Mouse (Mus musculus) CH12.LX (cell line): Measurements from ENCODE around the gene Ext2. TPM values are rescaled to one million over a fixed set of nuclear protein-coding genes. Genes with fewer than 3 reads are reported as not detected.

Experiments used
- DNase-seq: peaks from one replicate; pipeline ENCODE4 v3.0.0-alpha.2; 2013; ENCODE audit errors: extremely low read depth
- H3K27ac ChIP-seq: 2 replicates; pipeline ENCODE4 v1.5.1; 2012; ENCODE audit warnings: low read depth, mild to moderate bottlenecking, control low read depth, moderate library complexity; ENCODE audit not compliant: insufficient read depth
- H3K27me3 ChIP-seq: replicated peaks from 2 replicates; pipeline ENCODE3; 2012; ENCODE audit warnings: inconsistent platforms
- H3K36me3 ChIP-seq, 2 experiments: replicated peaks in 1 of 2; 2 replicates each; pipeline versions ENCODE3 to v1.6.1; 2012; ENCODE audit warnings: inconsistent platforms in 1 of 2, low read length in 1 of 2, mild to moderate bottlenecking in 1 of 2, mixed read lengths in 1 of 2, moderate library complexity in 1 of 2; ENCODE audit not compliant: control insufficient read depth in 1 of 2, insufficient read depth in 1 of 2
- H3K4me1 ChIP-seq, 2 experiments: 2 replicates each; pipeline ENCODE4 v1.6.1; 2012; ENCODE audit warnings: inconsistent platforms in 1 of 2, moderate library complexity in 1 of 2; ENCODE audit not compliant: insufficient read depth in 2 of 2, control insufficient read depth in 1 of 2
- H3K4me2 ChIP-seq: 2 replicates; pipeline ENCODE4 v1.6.1; 2012; ENCODE audit warnings: low read depth, mild to moderate bottlenecking, control low read depth; ENCODE audit not compliant: poor library complexity, insufficient read depth, severe bottlenecking
- H3K4me3 ChIP-seq, 3 experiments: fragments of 150-350 bp in 1 of 3; sonication (generic) in 1 of 3; replicated peaks in 1 of 3; 2 replicates each; pipeline versions ENCODE3 to v1.5.1; 2011 to 2012; ENCODE audit warnings: low read depth in 2 of 3, low read length in 2 of 3, mild to moderate bottlenecking in 2 of 3, moderate library complexity in 2 of 3, control low read depth in 1 of 3, improper control_type of control experiment in 1 of 3, inconsistent platforms in 1 of 3, mixed read lengths in 1 of 3; ENCODE audit not compliant: poor library complexity in 1 of 3
- H3K79me2 ChIP-seq: replicated peaks from 2 replicates; pipeline ENCODE4 v1.6.1; 2012; ENCODE audit warnings: mild to moderate bottlenecking, moderate library complexity; ENCODE audit not compliant: control insufficient read depth, poor library complexity, insufficient read depth, severe bottlenecking; ENCODE audit errors: extremely low read depth
- H3K9ac ChIP-seq: 2 replicates; pipeline ENCODE4 v1.6.1; 2012; ENCODE audit warnings: low read depth, mild to moderate bottlenecking, control low read depth, moderate library complexity; ENCODE audit not compliant: insufficient read depth
- H3K9me3 ChIP-seq: replicated peaks from 2 replicates; pipeline ENCODE3; 2012; ENCODE audit warnings: low read length, inconsistent platforms, mixed read lengths
- BHLHE40 ChIP-seq: IDR thresholded peaks from 2 replicates; pipeline ENCODE4 v1.6.1; 2011; ENCODE audit warnings: mild to moderate bottlenecking, low read depth, low read length, improper control_type of control experiment
- CHD1 ChIP-seq: IDR thresholded peaks from 2 replicates; pipeline ENCODE4 v1.6.1; 2012; ENCODE audit warnings: low read depth, low read length, improper control_type of control experiment, inconsistent platforms
- CHD2 ChIP-seq: IDR thresholded peaks from 2 replicates; pipeline ENCODE4 v1.6.1; 2011; ENCODE audit warnings: low read length, improper control_type of control experiment
- ELF1 ChIP-seq: IDR thresholded peaks from 2 replicates; pipeline ENCODE4 v1.6.1; 2014; ENCODE audit warnings: low read depth, mild to moderate bottlenecking, inconsistent platforms, low read length, improper control_type of control experiment
- EP300 ChIP-seq: IDR thresholded peaks from 2 replicates; pipeline ENCODE4 v1.6.1; 2011; ENCODE audit warnings: low read length, improper control_type of control experiment
- ETS1 ChIP-seq: conservative IDR thresholded peaks from 2 replicates; pipeline ENCODE4 v1.6.1; 2012; ENCODE audit warnings: low read depth, mild to moderate bottlenecking, inconsistent platforms, low read length, improper control_type of control experiment, moderate library complexity
- HCFC1 ChIP-seq: IDR thresholded peaks from 2 replicates; pipeline ENCODE4 v1.6.1; 2012; ENCODE audit warnings: low read depth, mild to moderate bottlenecking, inconsistent platforms, low read length, improper control_type of control experiment
- IRF4 ChIP-seq: IDR thresholded peaks from 2 replicates; pipeline ENCODE4 v1.6.1; 2014; ENCODE audit warnings: low read depth, mild to moderate bottlenecking, inconsistent platforms, low read length, improper control_type of control experiment
- JUND ChIP-seq: conservative IDR thresholded peaks from 2 replicates; pipeline ENCODE4 v1.6.1; 2011; ENCODE audit warnings: low read depth, low read length, improper control_type of control experiment
- KAT2A ChIP-seq: IDR thresholded peaks from 2 replicates; pipeline ENCODE4 v1.6.1; 2012; ENCODE audit warnings: low read length, improper control_type of control experiment, inconsistent platforms; ENCODE audit not compliant: insufficient replicate concordance
- MAFK ChIP-seq: IDR thresholded peaks from 2 replicates; pipeline ENCODE4 v1.6.1; 2011; ENCODE audit warnings: low read length, improper control_type of control experiment; ENCODE audit not compliant: insufficient replicate concordance
- MAX ChIP-seq: IDR thresholded peaks from 2 replicates; pipeline ENCODE4 v1.6.1; 2011; ENCODE audit warnings: low read length, improper control_type of control experiment
- MAZ ChIP-seq: IDR thresholded peaks from 2 replicates; pipeline ENCODE4 v1.6.1; 2012; ENCODE audit warnings: low read depth, mild to moderate bottlenecking, inconsistent platforms, low read length, improper control_type of control experiment, moderate library complexity
- MEF2A ChIP-seq: IDR thresholded peaks from 2 replicates; pipeline ENCODE4 v1.6.1; 2014; ENCODE audit warnings: low read depth, mild to moderate bottlenecking, inconsistent platforms, low read length, improper control_type of control experiment, borderline replicate concordance
- MXI1 ChIP-seq: IDR thresholded peaks from 2 replicates; pipeline ENCODE4 v1.6.1; 2011; ENCODE audit warnings: mild to moderate bottlenecking, low read depth, low read length, improper control_type of control experiment
- MYC ChIP-seq: IDR thresholded peaks from 2 replicates; pipeline ENCODE4 v1.6.1; 2011; ENCODE audit warnings: low read depth, mild to moderate bottlenecking, improper control_type of control experiment, low read length
- NELFE ChIP-seq: IDR thresholded peaks from 2 replicates; pipeline ENCODE4 v1.6.1; 2011; ENCODE audit warnings: low read depth, low read length, improper control_type of control experiment
- POLR2A ChIP-seq: IDR thresholded peaks from 2 replicates; pipeline ENCODE4 v1.6.1; 2011; ENCODE audit warnings: low read depth, mild to moderate bottlenecking, improper control_type of control experiment, low read length
- POLR2AphosphoS2 ChIP-seq: IDR thresholded peaks from 2 replicates; pipeline ENCODE4 v1.6.1; 2011; ENCODE audit warnings: low read depth, low read length, improper control_type of control experiment
- TBP ChIP-seq: conservative IDR thresholded peaks from 2 replicates; pipeline ENCODE4 v1.6.1; 2011; ENCODE audit warnings: low read depth, low read length, improper control_type of control experiment
- TCF12 ChIP-seq: IDR thresholded peaks from 2 replicates; pipeline ENCODE4 v1.6.1; 2014; ENCODE audit warnings: low read depth, mild to moderate bottlenecking, inconsistent platforms, low read length, improper control_type of control experiment
- UBTF ChIP-seq: IDR thresholded peaks from 2 replicates; pipeline ENCODE4 v1.6.1; 2012; ENCODE audit warnings: low read depth, mild to moderate bottlenecking, inconsistent platforms, low read length, improper control_type of control experiment, moderate library complexity
- USF2 ChIP-seq: conservative IDR thresholded peaks from 2 replicates; pipeline ENCODE4 v1.6.1; 2011; ENCODE audit warnings: low read depth, low read length, improper control_type of control experiment
- ZC3H11A ChIP-seq: IDR thresholded peaks from 2 replicates; pipeline ENCODE4 v1.6.1; 2012; ENCODE audit warnings: low read depth, mild to moderate bottlenecking, inconsistent platforms, low read length, improper control_type of control experiment
- ZNF384 ChIP-seq: IDR thresholded peaks from 2 replicates; pipeline ENCODE4 v1.6.1; 2012; ENCODE audit warnings: low read depth, low read length, improper control_type of control experiment, inconsistent platforms
- dilution Hi-C: fragments of 300-500 bp; cut with MboI; formaldehyde crosslinking; loops from 2 replicates; pipeline ENCODE4 v1.14.3; 2020; ENCODE audit warnings: low sequenced_read_pairs; ENCODE audit not compliant: extremely low pct_unique_long_range_greater_than_20kb, extremely low pct_ligation_motif_present
- in situ Hi-C: fragments of 300-500 bp; cut with MboI; formaldehyde crosslinking; loops from 3 replicates; pipeline ENCODE4 v1.14.3; 2019; ENCODE audit warnings: low sequenced_read_pairs, low pct_ligation_motif_present, low pct_unique_long_range_greater_than_20kb, mixed read lengths
- polyA plus RNA-seq: library from polyadenylated mRNA; unstranded; fragments of >175 nt; gene quantifications from 2 replicates; pipeline ENCODE4 v1.2.1, GENCODE M21; 2012; ENCODE audit warnings: low read depth; ENCODE audit not compliant: insufficient read length
- total RNA-seq, 2 experiments: library from RNA; depleted of rRNA; stranded (reverse); fragments of 300-350 nt in 1 of 2; fragments of >200 nt in 1 of 2; gene quantifications; 2 replicates each; pipeline ENCODE4 v1.2.3; 2012 to 2014

Gene Ext2
- total and polyA plus RNA-seq, 3 experiments: 20.2 to 33.1 (median 26.9) TPM

DNA sequence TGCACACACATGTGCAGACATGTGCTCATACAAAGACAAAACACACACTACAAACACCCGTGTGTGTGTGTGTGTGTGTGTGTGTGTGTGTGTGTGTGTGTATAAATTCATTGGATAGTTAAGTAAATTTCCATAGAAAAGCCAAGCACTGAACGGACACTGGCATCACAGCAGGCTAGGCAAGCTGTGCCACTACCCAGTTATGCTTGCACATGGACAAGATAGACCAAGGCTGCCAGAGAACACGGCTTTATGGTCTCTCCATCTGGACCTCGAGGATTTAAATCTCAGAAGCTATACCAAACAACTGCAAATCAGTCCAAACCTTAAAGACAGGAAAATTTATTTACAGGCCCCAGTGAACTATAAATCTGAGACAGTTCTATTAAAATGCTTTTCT, 40.2 kb downstream of the Ext2 start:
- no peak overlapping the region for H3K4me2 ChIP-seq
- H3K27ac ChIP-seq: no peak overlapping the region
- no peak overlapping the region for H3K4me3 ChIP-seq
- peaks cover 2 to 33% of the 10 kb centered on the region in 2 experiments for H3K36me3 ChIP-seq
- no peak for DNase-seq
- H3K79me2 ChIP-seq: no peaks in the 10 kb centered on the region
- dilution Hi-C loops (no loop called here), in situ Hi-C loops (no loop called here)
- no peaks in the 10 kb centered on the region for H3K9me3 ChIP-seq
- H3K27me3 ChIP-seq: no peaks in the 10 kb centered on the region
- no peak overlapping the region for H3K9ac ChIP-seq
- TF ChIP-seq ZC3H11A (no peak), TBP (no peak), ETS1 (no peak), EP300 (no peak), ZNF384 (no peak), KAT2A (no peak), POLR2AphosphoS2 (no peak), BHLHE40 (no peak)
- H3K4me1 ChIP-seq: peaks cover 15 to 71% of the 10 kb centered on the region in 2 experiments

DNA sequence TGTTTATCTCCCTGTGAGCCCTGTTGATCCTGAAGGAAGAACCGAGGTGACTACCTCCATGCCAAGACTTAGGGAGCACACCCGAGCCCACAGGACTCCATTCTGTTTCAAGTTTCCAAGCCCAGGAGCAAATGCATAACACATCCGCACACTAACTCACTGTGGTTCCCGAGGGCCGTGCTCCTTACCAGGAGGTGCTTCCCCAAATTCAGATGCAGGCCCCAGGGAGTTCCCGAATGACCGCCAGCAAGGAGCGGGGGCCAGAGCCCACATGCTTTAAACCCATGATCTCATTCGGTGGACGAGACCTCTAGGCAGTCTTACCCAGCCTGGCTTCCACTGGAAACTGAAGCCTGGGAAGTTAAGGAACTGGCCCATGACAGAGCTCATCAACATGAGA, 41.8 kb downstream of the Ext2 start:
- Histone ChIP-seq H3K27me3 (no peaks in the 10 kb centered on the region), H3K4me2 (peak overlapping the region; percentile 55; the same call in 1 of the 2 replicates), H3K9ac (no peak overlapping the region), H3K36me3 (peaks cover 2 to 27% of the 10 kb centered on the region in 2 experiments), H3K9me3 (no peaks in the 10 kb centered on the region), H3K4me1 (peaks cover 17 to 80% of the 10 kb centered on the region in 2 experiments), H3K27ac (no peak overlapping the region), H3K4me3 (no peak overlapping the region), H3K79me2 (no peaks in the 10 kb centered on the region)
- peak; percentile 71 for DNase-seq
- 0 out of 2 replicates have a peak, but pooled peaks have one; percentile 40 for TF ChIP-seq MYC
- TF ChIP-seq EP300: peak; percentile 61
- 0 out of 2 replicates have a peak, but pooled peaks have one; percentile 43 for TF ChIP-seq MAFK
- TF ChIP-seq POLR2A: no peak
- TF ChIP-seq MAX: peak; percentile 51; the same call in 1 of the 2 replicates
- peak; percentile 72; the same call in 1 of the 2 replicates for TF ChIP-seq MEF2A
- no peak for TF ChIP-seq CHD1
- TF ChIP-seq JUND: 0 out of 2 replicates have a peak, but pooled peaks have one; percentile 15
- TF ChIP-seq NELFE: no peak
- TF ChIP-seq HCFC1: no peak
- TF ChIP-seq TCF12: peak; percentile 55; the same call in 1 of the 2 replicates
- peak; percentile 76 for TF ChIP-seq ETS1
- TF ChIP-seq BHLHE40: peak; percentile 75
- 0 out of 2 replicates have a peak, but pooled peaks have one; percentile 59 for TF ChIP-seq UBTF
- peak; percentile 91 for TF ChIP-seq MAZ
- peak; percentile 18; the same call in 1 of the 2 replicates for TF ChIP-seq ELF1
- no peak for TF ChIP-seq USF2
- peak; percentile 30; the same call in 1 of the 2 replicates for TF ChIP-seq CHD2
- TF ChIP-seq IRF4: peak; percentile 80
- TF ChIP-seq MXI1: 0 out of 2 replicates have a peak, but pooled peaks have one; percentile 36
- TF ChIP-seq KAT2A: no peak
- dilution Hi-C loops (no loop called here), in situ Hi-C loops (no loop called here)
